Mouse (Mus musculus) embryo, embryonic 11 days (tissue): Measurements from ENCODE around the gene Mettl7a3.
A peak's percentile ranks its signal among the peaks of the same experiment; 100 is the strongest.
"Not testable (repeated sequence)": the region's sequence is repeated elsewhere in the genome, so short reads cannot be mapped to it uniquely, and the experiment has no call there.

Source experiments
- DNase-seq: peaks from one replicate; pipeline ENCODE4 v3.0.0-alpha.2; 2015

Gene Mettl7a3

GRCm38 (mm10) chr15:100330739-100331138, 4.0 kb upstream of the Mettl7a3 start:
- no peak for DNase-seq

- DNase-seq = not testable (repeated sequence)
These were observed 2.4 kb upstream of the Mettl7a3 start for GRCm38 (mm10) chr15:100332077-100332961.

- DNase-seq = not testable (repeated sequence)
These were observed 2.6 kb downstream of the Mettl7a3 start for GRCm38 (mm10) chr15:100337328-100337727.

GRCm38 (mm10) chr15:100337847-100338246, 3.1 kb downstream of the Mettl7a3 start:
- peak; percentile 57 for DNase-seq

DNA sequence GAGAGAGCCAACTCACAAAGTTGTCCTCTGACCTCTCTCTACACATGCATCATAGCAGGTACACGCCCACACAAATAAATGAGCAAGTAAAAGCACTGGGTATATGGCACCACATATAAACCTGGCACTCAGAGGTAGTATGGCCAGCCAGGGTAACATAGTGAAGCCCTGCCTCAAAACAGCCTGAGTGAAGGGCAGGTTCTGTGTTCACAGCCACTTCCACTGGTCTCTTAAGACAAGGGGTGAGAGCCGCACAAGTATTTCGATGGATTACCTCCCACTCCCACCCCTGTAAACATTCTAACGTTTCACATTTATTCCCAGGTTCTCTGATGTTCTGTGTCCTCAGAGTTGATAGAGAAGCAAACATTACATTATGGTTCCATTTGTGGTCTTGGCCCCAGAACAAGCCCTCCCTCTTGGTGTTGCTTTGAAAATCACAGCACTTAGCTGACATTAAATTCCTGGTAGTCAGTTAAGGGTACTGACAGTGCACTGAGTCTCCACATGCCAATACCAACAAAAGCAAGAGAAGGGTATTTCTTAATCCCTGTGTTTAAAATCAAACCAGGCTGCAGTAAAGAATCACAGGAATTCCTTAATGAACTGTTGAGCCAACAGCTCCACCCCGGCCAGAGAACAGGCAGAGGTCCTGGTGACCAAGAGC, 6.7 kb downstream of the Mettl7a3 start:
- not testable (repeated sequence) for DNase-seq

GRCm38 (mm10) chr15:100345484-100345883, 10.8 kb downstream of the Mettl7a3 start:
- DNase-seq = no peak

DNA sequence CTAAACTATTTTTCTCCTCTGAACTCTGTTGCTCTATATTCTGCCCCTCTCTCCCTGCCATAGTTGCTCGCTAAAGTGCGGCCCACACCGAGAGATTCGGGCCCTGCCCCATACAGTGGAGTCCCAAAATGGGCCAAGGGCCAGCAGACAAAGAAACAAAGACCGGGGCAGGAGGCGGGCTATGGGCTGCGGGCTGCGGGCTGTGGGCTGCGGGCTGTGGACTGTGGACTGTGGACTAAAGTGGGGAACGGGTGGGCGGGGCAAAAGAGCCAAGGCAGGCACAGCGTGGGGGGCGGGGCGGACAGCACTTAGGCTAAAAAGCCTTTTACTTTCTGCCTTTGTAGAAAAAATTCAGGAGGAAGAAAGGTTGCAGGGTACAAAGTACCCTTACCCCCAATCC, 12.0 kb downstream of the Mettl7a3 start:
- no peak for DNase-seq

GRCm38 (mm10) chr15:100349496-100349895, 14.8 kb downstream of the Mettl7a3 start:
- no peak for DNase-seq

DNA sequence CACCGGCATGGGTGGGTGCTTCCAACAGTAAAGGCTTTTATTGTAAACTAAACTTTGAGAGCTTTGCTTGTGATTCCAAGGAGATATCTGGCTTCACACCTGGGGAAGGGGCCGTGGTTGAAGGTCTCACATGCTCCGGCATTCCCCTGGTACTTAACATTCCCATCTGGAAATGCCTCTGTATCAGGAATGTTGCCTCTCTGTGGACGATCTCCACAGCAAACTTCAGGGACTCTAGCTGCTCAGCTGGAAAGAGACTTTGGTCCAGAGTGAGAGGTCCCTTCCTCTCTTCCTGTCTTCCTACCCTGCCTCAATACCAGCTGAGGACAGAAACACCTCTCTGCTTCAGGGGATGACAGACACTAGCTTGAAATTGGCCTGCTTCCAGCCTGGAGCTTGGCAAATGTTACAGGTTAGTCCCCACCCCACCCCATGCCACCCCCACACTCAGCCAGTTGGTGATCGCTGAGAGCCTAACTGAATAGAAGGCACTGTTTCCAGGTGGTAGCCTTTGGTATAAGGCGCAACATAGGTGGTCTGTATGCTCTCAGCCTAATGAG, 16.9 kb downstream of the Mettl7a3 start:
- DNase-seq = no peak

DNA sequence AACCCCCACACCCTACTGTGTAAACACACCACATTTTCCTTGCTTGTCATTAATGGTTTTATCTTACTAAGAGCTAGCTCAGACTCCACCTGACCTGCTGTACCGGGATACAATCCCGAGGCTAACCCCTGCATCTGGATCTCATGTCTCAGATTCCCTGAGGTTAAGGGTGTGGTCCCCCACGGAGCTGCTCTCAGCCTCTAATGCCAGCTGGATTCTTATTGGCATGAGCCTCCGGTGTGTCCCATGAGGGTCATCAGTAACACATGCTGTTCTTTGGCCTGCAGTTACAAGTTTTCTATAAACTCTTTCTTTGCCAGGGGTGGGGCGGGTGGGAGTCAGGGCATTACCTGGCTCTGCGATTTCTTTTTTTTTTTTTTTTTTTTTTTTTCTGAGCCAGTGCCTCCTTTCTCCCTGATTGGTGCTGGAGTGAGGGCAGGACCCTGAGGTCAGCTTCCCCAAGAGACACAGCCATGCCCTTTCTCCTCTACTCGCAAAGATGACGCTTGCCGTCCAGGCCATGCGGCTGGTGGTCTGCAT, 18.1 kb downstream of the Mettl7a3 start, which contains the start of the genes Methig1 and Mettl7a2:
TSS of gene Methig1 (plus strand) at position 439 of the 540 bp plus-strand sequence.
TSS of gene Mettl7a2 (plus strand) at position 490 of the 540 bp plus-strand sequence.
- DNase-seq = no peak

GRCm38 (mm10) chr15:100353399-100353798, 18.7 kb downstream of the Mettl7a3 start:
- DNase-seq = not testable (repeated sequence)

GRCm38 (mm10) chr15:100355876-100356275, 21.1 kb downstream of the Mettl7a3 start:
- DNase-seq = no peak

DNA sequence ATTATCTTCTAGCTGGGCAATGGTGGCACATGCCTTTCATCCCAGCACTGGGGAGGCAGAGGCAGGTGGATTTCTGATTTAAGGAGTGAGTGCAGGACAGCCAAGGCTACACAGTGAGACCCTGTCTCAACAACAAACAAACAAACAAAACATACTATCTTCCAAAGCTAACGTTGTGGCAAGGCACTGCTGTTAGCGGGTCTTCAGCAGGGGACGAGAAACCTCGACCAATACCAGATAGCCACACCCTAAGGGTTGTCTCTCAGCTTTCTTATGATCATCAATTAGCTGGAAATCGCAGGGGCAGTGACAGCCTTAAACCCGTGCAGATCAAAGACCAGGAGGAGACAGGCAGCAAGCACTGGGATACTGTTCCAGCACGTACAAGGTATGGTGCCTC, 29.5 kb downstream of the Mettl7a3 start, which contains the start of gene Higd1c:
TSS of gene Higd1c (plus strand) at position 301 of the 400 bp plus-strand sequence.
- DNase-seq = no peak

GRCm38 (mm10) chr15:100365967-100366366, 31.2 kb downstream of the Mettl7a3 start:
- DNase-seq = not testable (repeated sequence)

DNA sequence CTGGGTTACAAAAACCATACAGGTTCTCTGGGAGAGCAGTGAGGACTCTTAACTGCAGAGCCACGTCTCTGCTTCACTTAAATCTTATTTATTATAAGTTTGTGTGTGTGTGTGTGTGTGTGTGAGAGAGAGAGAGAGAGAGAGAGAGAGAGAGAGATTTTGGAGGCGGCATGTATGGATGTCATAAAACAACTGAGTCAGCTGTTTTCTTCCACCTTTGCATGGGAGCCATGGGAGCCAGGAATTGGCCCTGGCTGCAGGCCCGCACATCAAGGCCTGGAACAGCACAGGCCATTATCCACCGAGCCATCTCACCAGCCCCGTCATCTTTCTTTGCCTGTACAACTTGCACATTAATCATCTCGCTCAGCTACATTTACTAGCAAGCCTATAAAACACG, 32.4 kb downstream of the Mettl7a3 start:
- no peak for DNase-seq

- DNase-seq = peak; percentile 75
These were observed 40.3 kb downstream of the Mettl7a3 start for GRCm38 (mm10) chr15:100375066-100375465.

DNA sequence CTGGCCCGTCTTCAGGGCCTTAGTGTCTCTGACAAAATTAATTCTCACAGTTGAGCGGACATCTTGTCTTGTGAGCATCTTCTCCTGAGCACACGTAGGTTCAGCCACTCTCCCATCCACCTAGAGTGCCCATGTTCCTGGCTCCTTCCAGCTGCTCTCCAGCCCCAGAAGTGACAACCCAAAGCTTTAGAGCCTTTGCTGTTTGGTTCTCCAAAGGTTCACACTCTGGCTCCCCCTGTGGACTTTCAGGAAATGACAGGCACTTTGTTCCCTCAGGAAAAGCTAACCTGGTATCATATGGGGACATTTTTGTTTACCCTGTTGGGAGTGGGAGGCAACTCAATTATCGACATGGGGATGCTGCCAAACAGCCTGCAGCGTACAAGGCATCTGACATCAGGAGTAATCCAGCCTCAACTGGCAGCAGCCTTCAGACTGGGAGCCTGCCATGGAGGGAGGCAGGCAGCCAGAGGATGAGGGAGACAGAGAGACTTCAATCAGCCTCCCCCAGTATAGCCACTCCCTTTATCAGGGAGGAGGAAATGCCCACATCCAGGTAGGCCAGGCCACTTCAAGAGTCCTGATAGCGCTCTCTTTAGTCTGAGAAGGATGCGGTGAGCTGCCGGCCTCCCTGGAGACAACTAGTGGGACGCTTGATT, 43.2 kb downstream of the Mettl7a3 start:
- not testable (repeated sequence) for DNase-seq

GRCm38 (mm10) chr15:100379658-100380057, 44.9 kb downstream of the Mettl7a3 start:
- DNase-seq = no peak

DNA sequence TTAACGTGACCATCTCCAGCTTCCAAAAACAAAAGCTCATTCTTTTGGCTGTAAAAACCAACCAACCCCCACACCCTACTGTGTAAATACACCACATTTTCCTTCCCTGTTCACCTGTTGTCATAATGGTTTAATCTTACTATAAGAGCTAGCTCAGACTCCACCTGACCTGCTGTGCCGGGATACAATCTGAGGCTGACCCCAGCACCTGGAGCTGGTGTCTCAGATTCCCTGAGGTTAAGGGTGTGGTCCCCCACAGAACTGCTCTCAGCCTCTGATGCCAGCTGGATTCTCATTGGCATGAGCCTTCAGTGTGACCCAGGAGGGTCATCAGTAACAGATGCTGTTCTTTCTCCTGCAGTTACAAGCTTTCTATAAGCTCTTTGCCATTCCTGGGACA, 45.4 kb downstream of the Mettl7a3 start:
- DNase-seq = no peak

DNA sequence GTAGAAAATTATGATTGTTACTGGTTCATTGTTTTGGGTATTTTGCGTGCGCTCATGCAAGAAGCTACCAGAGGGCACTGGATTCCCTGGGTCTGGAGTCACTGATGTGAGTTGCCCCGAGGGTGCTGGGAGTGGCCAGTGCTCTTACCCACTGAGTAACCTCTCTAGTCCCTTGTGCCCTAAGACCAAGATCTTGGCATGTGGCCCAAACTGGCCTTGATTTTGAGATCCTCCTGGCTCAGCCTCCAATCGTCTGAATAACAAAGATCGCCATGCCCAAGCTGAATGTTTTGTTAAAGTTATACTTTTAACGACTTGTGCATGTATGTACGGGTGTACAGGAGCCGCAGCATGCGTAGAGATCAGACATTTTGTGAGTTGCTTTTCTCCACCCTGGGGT, 51.0 kb downstream of the Mettl7a3 start:
- DNase-seq = no peak

DNA sequence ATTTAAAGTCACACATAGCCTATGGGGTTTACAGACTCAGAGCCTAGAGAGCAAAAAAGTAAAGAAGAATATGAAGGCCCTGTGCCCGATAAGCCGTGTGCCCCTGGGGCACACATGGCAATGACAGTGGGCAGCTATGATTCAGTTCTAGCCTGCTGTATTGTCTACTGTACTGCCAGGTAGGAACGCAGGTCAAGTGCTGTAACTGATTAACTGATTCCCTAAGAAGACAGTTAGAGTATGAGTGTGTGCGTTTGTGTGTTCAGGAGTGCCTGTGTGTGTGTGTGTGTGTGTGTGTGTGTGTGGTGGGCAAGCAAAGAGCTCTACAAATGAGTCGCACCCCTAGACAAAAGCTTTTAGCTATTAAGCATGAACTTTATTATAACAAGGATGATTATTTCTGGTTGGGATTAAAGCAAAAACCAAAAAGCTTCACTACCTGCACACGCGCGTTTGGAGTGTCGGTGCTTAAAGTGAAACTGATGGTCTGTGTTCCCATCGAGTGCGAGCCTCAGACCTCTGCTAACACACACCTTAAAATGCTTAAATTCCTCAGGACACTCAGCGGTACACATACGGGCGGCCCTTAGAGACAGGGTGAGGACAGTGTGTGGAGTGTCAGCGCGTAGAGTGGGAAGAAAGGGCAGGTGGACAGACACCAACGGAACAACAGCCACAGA, 53.0 kb downstream of the Mettl7a3 start:
- DNase-seq = no peak
